Mouse (Mus musculus) midbrain, embryonic 14.5 days (tissue): ENCODE measurements at regions not wholly inside any gene's neighbourhood (a gene's known extent, or its start where the extent isn't known, plus 50 kb on each side); places are given as distances from the start of the nearest gene placed in this dataset.

Experiments used
- ATAC-seq: fragments of 200-750 bp; cut with Nextera tagmentation; 2 replicates; pipeline ENCODE4 v1.8.0; 2017; ENCODE audit warnings: moderate number of reproducible peaks, moderate library complexity; ENCODE audit not compliant: low FRiP score, low TSS enrichment
- DNase-seq: peaks from one replicate; pipeline ENCODE4 v3.0.0-alpha.2; 2015
- H3K27ac ChIP-seq: fragments of 300-500 bp; sonication (generic); replicated peaks from 2 replicates; pipeline ENCODE4 v1.5.1; 2014; ENCODE audit warnings: mild to moderate bottlenecking, low read depth, low read length, moderate library complexity
- H3K27me3 ChIP-seq: fragments of 300-500 bp; sonication (generic); 2 replicates; pipeline ENCODE4 v1.6.1; 2014; ENCODE audit warnings: low read length, control low read depth, mixed read lengths; ENCODE audit not compliant: control insufficient read depth, insufficient read depth
- H3K36me3 ChIP-seq: fragments of 300-500 bp; sonication (generic); 2 replicates; pipeline ENCODE4 v1.6.1; 2014; ENCODE audit warnings: low read length, control low read depth; ENCODE audit not compliant: control insufficient read depth, insufficient read depth
- H3K4me1 ChIP-seq: fragments of 300-500 bp; sonication (generic); 2 replicates; pipeline ENCODE4 v1.6.1; 2014; ENCODE audit warnings: mild to moderate bottlenecking, antibody characterized with exemption, low read length, control low read depth; ENCODE audit not compliant: control insufficient read depth, insufficient read depth
- H3K4me2 ChIP-seq: fragments of 300-500 bp; sonication (generic); 2 replicates; pipeline ENCODE4 v1.6.1; 2014; ENCODE audit warnings: mild to moderate bottlenecking, low read length, moderate library complexity
- H3K4me3 ChIP-seq: fragments of 300-500 bp; sonication (generic); replicated peaks from 2 replicates; pipeline ENCODE4 v1.5.1; 2014; ENCODE audit warnings: low read depth, low read length
- H3K9ac ChIP-seq: fragments of 300-500 bp; sonication (generic); replicated peaks from 2 replicates; pipeline ENCODE4 v1.6.1; 2014; ENCODE audit warnings: mild to moderate bottlenecking, low read length, moderate library complexity
- H3K9me3 ChIP-seq: fragments of 300-500 bp; sonication (generic); 2 replicates; pipeline ENCODE4 v1.6.1; 2016; ENCODE audit warnings: low read length, control low read depth, mixed read lengths; ENCODE audit not compliant: control insufficient read depth
- WGBS: fragments of 180-500 bp; shearing (Covaris S2); extraction: QIAGEN DNeasy Blood & Tissue Kit; methylation state at CpG from one replicate; pipeline ENCODE4 v1.1.7; 2014; 5-methylcytosine and 5-hydroxymethylcytosine counted together

DNA sequence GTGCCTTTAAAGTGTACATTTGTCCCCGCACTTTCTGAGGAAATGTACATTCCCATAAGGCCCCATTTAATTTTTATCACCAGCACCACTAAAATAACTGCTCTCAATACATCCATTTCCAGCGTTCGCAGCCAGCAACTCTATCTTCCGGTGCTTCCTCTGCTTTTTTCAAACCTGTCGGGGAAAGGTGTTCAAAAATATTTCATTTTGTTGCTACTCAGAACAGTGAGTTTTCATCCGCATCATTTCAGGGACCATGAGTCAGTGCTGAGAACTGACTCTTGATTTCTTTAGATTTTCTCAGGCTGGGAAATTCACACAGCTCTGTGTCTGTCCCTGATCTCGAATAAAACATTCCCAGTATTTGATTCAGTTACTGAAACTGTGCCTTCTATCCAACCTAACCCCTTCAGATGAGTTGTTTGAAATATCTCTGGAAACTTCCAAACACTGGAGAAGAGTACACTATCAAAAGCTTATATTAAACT lies 959.4 kb downstream of the Brinp1 start:
- H3K4me1 ChIP-seq: no peaks in the 10 kb centered on the region
- H3K27me3 ChIP-seq: no peaks in the 10 kb centered on the region
- no peak overlapping the region for H3K4me3 ChIP-seq
- no peak overlapping the region for H3K4me2 ChIP-seq
- H3K9ac ChIP-seq: no peak overlapping the region
- no peaks in the 10 kb centered on the region for H3K9me3 ChIP-seq
- H3K27ac ChIP-seq: no peak overlapping the region
- DNase-seq (no peak), ATAC-seq (no peak)
- WGBS: 94% methylated on average over 7 of the region's 7 CpGs
- no peaks in the 10 kb centered on the region for H3K36me3 ChIP-seq

DNA sequence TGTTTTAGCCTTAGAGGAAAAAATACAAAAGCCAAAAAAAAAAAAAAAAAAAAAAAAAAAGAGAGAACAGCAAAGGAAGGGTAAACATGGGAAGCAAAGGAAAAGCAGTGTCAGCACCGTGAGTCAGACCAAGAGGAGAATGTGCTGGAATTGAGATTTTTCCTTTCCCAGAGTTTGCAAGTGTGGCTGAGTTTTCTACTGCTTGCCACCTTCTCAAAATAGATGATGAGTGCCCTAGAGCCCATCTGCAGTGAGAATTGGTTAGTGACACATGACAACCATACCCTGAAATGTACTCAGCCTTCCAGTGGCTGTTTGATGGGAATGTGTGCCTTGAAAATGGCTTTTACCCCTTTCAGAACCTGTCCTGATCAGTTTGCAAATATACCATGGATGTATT lies 990.7 kb downstream of the Brinp1 start:
- DNase-seq (no peak), ATAC-seq (no peak)
- 92% methylated on average over 1 of the region's 1 CpGs for WGBS

DNA sequence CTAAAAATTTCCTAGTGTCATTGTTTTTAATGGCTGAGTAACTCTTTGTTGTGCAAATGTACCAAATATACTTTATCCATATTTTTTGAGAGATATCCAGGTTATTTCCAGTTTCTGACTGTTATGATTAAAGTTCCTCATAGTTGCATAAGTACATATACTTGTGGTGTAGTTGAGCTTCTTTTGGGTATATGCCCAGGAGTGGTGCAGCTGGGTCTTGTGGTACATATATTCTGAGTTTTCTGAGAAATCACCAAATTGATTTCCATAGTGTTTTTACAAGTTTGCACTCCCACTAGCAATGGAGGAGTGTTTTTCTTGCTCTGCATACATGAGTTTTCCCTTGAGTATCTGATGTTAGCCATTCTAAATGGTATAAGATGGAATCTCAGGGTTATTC lies 1006.2 kb downstream of the Brinp1 start:
- no peak overlapping the region for H3K4me3 ChIP-seq
- H3K4me1 ChIP-seq: no peaks in the 10 kb centered on the region
- H3K4me2 ChIP-seq: no peak overlapping the region
- H3K36me3 ChIP-seq: no peaks in the 10 kb centered on the region
- no peaks in the 10 kb centered on the region for H3K9me3 ChIP-seq
- H3K9ac ChIP-seq: no peak overlapping the region
- ATAC-seq: no peak
- no peaks in the 10 kb centered on the region for H3K27me3 ChIP-seq
- H3K27ac ChIP-seq: no peak overlapping the region
- no peak for DNase-seq

More for the DNA sequence above, 990.7 kb downstream of the Brinp1 start:
- Histone ChIP-seq H3K4me1 (no peaks in the 10 kb centered on the region), H3K9ac (no peak overlapping the region), H3K4me2 (no peak overlapping the region), H3K27ac (no peak overlapping the region), H3K36me3 (no peaks in the 10 kb centered on the region), H3K9me3 (no peaks in the 10 kb centered on the region), H3K27me3 (no peaks in the 10 kb centered on the region), H3K4me3 (no peak overlapping the region)

DNA sequence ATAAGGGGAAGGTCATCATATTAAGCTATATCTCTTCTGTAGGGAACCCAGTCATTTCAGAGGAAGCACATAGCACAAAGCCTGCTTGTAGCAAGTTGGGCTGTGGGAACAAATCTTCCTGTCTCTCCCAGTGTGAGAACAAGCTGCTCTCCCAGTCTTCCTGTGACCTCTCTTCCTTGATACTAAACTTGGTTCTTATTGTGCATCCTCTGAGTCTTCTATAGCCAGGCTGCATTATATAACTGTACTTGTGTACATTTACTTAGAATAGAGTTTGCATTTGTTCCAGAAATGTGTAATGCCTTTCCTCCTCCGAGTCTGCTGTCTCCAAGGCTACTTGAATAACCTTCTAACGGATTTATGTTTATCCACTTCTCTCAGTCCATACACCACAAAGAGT lies 1021.7 kb downstream of the Brinp1 start:
- 87% methylated on average over 2 of the region's 2 CpGs for WGBS
- Histone ChIP-seq H3K4me2 (no peak overlapping the region), H3K4me3 (no peak overlapping the region), H3K27ac (no peak overlapping the region), H3K9me3 (no peaks in the 10 kb centered on the region), H3K36me3 (no peaks in the 10 kb centered on the region), H3K9ac (no peak overlapping the region), H3K4me1 (no peaks in the 10 kb centered on the region), H3K27me3 (no peaks in the 10 kb centered on the region)
- DNase-seq: no peak
- ATAC-seq: no peak

DNA sequence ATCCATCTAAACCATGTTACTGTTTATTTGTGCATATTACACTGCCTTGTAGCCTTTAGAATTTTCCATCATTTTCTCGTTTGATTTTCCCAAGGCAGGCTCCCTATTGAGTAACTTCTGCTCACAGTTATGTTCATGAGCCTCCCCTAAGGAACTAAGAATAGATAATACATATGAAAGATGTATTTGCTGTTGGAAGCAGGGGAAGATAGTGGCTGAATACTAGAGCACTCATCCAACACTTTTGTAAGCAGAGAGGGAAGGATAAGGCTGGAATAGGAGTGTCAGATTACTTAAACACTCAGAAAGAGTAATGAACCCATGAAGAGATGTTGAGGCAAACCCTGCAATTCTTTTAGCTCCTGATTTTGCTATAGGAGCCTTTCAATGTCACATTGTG lies 1055.1 kb downstream of the Brinp1 start:
- ATAC-seq: no peak
- WGBS: 84% methylated on average over 1 of the region's 1 CpGs

DNA sequence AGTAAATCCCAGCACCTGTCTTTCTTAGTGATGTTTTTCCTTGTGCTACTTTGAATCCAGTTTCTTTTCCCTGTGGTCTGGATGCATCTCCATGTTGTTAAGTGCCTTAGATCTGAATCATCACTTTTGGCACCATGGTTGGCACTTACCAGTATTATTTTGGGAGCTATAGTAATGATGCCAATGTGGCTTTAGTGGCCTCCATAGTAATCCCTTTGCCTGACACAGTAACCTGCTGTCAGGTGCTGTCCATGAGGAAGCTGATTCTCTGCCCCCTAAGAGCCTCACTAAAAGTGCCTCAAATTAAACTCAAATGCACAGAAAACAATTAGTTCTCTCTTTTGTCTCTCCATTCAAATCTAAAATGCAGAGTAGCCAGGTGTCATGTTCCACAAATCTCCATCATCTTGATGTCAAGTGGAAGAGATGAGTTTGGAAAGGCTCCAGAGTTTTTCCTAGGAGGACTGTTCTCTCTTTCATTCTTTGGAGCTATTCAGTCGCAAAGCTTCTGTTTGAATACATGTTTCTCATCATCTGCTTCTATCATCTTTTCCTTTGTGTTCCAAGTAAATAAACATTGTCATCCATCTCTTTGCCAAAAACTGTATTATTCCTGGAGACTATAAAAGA lies 1062.1 kb downstream of the Brinp1 start:
- Histone ChIP-seq H3K27me3 (no peaks in the 10 kb centered on the region), H3K27ac (no peak overlapping the region), H3K9me3 (no peaks in the 10 kb centered on the region), H3K4me3 (no peak overlapping the region), H3K9ac (no peak overlapping the region), H3K36me3 (no peaks in the 10 kb centered on the region), H3K4me2 (no peak overlapping the region), H3K4me1 (no peaks in the 10 kb centered on the region)
- WGBS: 80% methylated on average over 1 of the region's 1 CpGs
- DNase-seq (no peak), ATAC-seq (no peak)

More for the DNA sequence above, 1055.1 kb downstream of the Brinp1 start:
- Histone ChIP-seq H3K9ac (no peak overlapping the region), H3K27me3 (no peaks in the 10 kb centered on the region), H3K4me1 (no peaks in the 10 kb centered on the region), H3K9me3 (no peaks in the 10 kb centered on the region), H3K36me3 (no peaks in the 10 kb centered on the region), H3K4me2 (no peak overlapping the region), H3K4me3 (no peak overlapping the region), H3K27ac (no peak overlapping the region)
- DNase-seq: no peak

DNA sequence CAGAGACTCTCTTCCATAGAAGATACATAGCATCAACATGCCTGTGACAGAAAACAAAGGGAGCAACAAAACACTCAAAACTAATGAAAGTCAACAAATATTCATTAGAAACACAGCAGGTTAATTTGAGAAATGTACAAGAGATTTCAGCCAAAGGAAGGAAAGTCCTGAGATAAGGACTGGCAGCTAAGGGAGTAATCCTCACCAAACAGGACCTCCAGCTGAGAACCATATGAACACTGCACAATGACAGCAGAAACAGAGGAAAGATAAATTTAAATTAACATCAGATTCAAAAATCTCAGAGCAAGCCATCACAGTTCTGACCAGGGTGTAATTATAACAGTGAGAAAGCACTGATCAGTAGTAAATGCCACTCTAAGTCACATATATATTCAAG lies 1060.6 kb downstream of the Tlr4 start:
- H3K9me3 ChIP-seq: no peaks in the 10 kb centered on the region
- H3K9ac ChIP-seq: no peak overlapping the region
- no peak for DNase-seq
- H3K36me3 ChIP-seq: no peaks in the 10 kb centered on the region
- no peak overlapping the region for H3K4me3 ChIP-seq
- H3K4me2 ChIP-seq: no peak overlapping the region
- no peaks in the 10 kb centered on the region for H3K27me3 ChIP-seq
- H3K4me1 ChIP-seq: no peaks in the 10 kb centered on the region
- no peak overlapping the region for H3K27ac ChIP-seq
- ATAC-seq: no peak

DNA sequence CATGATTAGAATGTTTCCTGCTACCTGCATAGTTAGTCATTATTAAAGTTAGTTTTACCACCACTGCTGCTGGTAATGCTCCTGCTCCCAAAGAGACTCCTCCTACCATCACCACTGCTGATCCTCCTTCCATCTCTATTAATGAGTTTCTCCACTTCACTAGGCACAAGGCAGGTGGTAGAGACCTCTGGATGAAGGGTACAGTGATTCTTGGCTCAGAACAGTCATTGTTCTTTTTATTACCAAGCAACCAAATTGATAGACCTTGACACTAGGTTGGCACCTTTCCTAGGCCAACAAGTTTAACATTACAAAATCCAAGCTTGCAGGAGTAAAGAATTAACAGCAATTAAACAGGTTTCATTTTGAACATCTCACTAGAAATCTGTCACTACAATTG lies 1057.8 kb downstream of the Tlr4 start:
- no peak overlapping the region for H3K27ac ChIP-seq
- H3K4me1 ChIP-seq: no peaks in the 10 kb centered on the region
- H3K9ac ChIP-seq: no peak overlapping the region
- no peaks in the 10 kb centered on the region for H3K36me3 ChIP-seq
- DNase-seq (no peak), ATAC-seq (no peak)
- no peaks in the 10 kb centered on the region for H3K27me3 ChIP-seq
- H3K4me2 ChIP-seq: no peak overlapping the region
- no peaks in the 10 kb centered on the region for H3K9me3 ChIP-seq
- H3K4me3 ChIP-seq: no peak overlapping the region

DNA sequence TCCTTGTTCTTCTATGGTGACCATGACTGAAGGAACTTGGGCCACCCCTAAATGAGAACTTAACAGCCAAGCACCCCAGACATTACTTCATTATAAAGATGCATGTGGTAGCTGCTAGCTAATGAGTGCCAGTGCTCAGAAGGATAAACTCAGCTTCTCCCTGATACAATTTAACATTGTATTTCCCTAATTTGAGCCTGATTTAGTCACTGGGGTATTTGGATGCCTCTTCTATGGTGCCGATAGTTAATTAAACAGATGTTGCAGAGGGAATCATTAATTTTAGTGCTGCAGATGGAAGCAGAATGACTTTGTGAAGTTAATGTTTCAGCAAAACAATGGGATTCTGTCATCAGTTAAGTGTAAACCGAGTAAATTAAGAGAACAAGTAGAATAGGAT lies 1034.8 kb downstream of the Tlr4 start:
- no peaks in the 10 kb centered on the region for H3K27me3 ChIP-seq
- no peaks in the 10 kb centered on the region for H3K36me3 ChIP-seq
- H3K9ac ChIP-seq: no peak overlapping the region
- 82% methylated on average over 2 of the region's 2 CpGs for WGBS
- H3K4me1 ChIP-seq: no peaks in the 10 kb centered on the region
- no peak overlapping the region for H3K4me3 ChIP-seq
- DNase-seq (no peak), ATAC-seq (no peak)
- H3K27ac ChIP-seq: no peak overlapping the region
- H3K9me3 ChIP-seq: 0 out of 2 replicates have a peak, but pooled peaks cover 3% of the 10 kb centered on the region
- no peak overlapping the region for H3K4me2 ChIP-seq
